Mouse (Mus musculus) heart, adult 2 months (tissue): ENCODE measurements around the gene Top1.

Experiments used
- CTCF ChIP-seq: fragments of 200-600 bp; IDR thresholded peaks from 2 replicates; pipeline ENCODE4 v1.8.1; 2022; ENCODE audit warnings: antibody characterized with exemption, mild to moderate bottlenecking, moderate library complexity
- EP300 ChIP-seq: fragments of 200-500 bp; IDR thresholded peaks from 2 replicates; pipeline ENCODE4 v1.6.1; 2011; ENCODE audit warnings: low read depth, low read length, control low read depth; ENCODE audit not compliant: insufficient read depth
- POLR2A ChIP-seq: fragments of 200-500 bp; IDR thresholded peaks from 2 replicates; pipeline ENCODE4 v1.6.1; 2011; ENCODE audit warnings: mild to moderate bottlenecking, low read depth, low read length, control low read depth; ENCODE audit not compliant: insufficient read depth

- TF ChIP-seq CTCF, result no peak
- no peak for TF ChIP-seq POLR2A
- no peak for TF ChIP-seq EP300
Observed at GRCm38 (mm10) chr2:160765096-160765495, 119.4 kb downstream of the Top1 start.
